Mouse (Mus musculus) stomach, postnatal 0 days (tissue): ENCODE measurements around the gene Ddx46.

ENCODE experiments used
- CTCF ChIP-seq: IDR thresholded peaks from 2 replicates; pipeline ENCODE4 v1.5.1; 2016; ENCODE audit warnings: antibody characterized with exemption, low read depth, mild to moderate bottlenecking, moderate library complexity
- EP300 ChIP-seq: optimal IDR thresholded peaks from 2 replicates; pipeline ENCODE3; 2016; ENCODE audit warnings: antibody characterized with exemption

DNA sequence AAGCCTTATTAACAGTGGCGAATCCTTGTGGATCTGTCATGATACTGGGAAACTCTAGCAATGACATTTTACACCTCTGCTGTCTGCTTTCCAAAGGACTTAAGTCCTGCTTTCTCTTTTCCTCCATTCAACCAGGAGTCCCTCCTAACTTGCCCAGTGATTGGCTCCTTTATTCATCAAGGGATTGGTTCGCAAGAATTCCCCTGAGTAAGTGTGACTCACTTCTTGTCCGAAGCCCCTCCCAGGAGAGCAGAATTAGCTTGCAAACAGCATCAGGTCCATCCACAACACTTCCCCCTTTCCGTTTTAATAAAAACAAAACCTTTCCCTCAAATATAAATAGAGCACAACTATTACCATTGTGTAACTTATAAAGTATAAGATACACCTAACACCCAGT lies 69.5 kb downstream of the Ddx46 start:
- no peak for TF ChIP-seq EP300
- no peak for TF ChIP-seq CTCF
